Mouse (Mus musculus) retina, postnatal 1 day (tissue): ENCODE data around the gene E030018B13Rik.

ENCODE experiments used
- DNase-seq: peaks from one replicate; pipeline ENCODE4 v3.0.0-alpha.2; 2012

E030018B13Rik gene

DNA sequence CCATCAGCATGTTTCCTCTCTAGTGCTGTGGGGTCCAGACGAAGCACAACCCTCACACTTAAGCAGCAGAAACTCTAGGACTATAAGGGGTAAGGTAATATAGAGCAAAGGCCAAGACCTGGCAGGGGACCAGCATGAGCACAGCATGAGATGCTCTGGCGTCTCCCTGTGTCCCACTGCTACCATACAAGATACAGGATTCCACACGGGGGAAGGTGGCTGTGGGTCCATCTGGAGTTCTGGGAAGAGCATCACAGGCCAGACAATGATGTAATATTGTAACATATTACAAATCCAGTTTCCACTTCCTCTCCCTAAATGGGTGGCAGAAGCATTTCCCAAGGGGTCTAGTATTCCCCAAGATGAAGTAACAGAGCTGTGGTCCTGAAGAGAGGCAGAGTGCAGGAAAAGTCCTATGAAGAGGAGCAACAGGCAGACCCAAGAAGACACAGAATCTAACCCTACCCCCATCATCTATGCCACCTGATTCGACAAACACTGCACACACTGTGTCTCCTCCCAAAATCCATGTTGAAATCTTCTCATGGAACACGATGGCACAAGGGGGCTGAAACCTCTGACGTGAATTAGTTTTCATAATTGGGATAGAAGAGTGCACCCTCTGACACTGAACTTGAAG is at the start of gene E030018B13Rik:
TSS of gene E030018B13Rik (plus strand) at position 590 of the 640 bp plus-strand sequence.
- no peak for DNase-seq

DNA sequence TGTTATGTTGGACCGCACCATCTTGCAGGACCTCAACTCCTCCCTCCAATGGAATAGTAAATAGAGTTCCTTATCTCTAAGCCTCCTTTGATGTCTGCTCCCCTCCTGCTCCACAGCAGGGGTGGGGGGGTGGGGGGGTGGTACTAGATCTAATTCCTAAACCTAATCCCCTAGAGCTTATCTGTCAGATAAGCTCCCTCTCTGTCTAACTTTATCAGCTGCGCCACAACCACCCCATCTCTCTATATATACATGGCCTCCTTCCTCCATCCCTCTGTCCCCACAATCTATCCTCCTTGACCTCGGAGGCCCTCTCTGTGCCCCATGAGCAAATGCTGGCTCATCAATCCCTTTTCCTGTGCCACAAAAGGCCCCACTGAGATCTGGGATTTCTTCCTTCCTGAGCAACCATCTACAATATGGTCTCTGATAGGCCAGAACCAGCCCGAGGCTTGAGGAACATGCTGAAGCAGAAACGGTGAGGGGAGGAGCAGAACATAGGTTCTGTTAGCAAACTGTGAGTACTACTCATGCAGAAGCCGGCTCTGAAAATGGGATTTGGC is 48.2 kb upstream of the E030018B13Rik start:
- DNase-seq = peak; percentile 11

DNA sequence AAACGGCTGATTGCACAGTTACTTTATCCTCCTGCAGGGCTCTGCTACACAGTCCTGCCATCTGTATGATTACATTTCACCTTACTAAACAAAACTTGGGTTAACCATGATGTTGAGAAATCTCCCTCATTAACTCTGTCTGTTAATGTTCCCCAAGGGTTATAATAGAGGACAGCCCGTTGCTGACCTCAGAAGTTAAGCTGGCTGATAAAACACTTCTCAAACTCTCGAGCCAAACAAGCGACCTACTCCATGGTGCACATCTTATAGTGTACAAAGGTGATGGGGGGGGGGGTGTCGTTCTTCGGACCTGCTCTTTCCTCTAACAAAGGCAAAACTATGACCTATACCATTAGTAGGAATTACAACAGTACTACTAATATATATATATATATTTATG is 45.0 kb upstream of the E030018B13Rik start:
- DNase-seq = no peak

DNA sequence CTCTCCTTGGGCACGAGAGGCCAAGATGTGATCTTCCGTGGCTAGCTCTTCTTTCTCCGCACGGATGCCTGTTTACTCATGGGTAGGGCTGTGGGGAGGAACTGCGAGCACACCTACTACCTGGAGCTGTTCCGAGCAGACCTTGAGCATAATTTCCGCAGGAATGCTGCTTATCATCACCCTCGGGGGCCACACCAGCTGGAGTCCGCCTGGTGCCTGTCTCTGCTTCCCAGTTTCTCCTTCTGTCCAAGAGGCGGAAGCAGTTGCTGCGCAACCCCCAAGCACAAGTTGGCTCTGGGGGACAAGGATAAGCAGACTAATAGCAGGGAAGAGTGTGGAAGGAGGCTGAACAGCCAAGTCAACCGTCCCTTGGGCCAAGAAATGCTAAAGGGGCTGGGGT is 42.8 kb upstream of the E030018B13Rik start:
- no peak for DNase-seq

DNA sequence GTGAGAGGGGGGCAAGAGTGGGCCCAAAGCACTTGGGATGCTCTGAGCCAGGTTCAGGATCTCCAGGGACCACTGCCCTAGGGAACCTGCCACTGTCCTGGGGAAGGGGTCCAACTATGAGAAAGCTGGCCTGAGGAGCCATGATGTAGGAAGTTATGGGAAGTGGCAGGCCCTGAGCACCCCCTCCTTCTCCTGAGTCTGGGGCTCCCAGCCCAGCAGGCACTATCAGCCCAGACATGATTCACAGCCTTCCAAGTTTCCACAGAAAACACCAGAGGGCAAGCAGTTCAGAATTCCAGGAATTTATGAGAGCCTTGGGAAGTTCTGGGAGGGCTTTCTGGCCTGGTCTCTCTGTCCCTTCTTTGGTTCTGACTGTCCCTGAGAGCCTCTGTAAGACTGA is 41.0 kb upstream of the E030018B13Rik start:
- DNase-seq = no peak

DNA sequence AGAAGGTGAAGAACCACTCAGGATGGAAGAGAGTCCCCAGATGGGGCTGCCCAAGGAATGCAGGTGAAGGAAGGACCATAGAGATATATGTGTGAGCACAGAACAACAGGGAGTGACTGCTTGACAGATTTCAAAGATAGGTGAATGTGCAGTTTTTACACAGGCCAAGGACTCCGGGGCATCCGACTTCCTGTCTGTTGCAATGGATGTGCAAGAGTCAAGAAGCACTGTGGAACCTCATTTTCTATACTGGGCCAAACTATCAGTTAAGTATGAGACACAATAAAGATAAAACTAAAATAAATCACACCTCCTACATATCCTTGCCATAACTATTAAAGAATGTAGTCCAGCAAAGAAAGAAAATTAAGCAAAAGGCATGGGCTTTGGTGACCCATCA is 40.0 kb upstream of the E030018B13Rik start:
- no peak for DNase-seq

DNA sequence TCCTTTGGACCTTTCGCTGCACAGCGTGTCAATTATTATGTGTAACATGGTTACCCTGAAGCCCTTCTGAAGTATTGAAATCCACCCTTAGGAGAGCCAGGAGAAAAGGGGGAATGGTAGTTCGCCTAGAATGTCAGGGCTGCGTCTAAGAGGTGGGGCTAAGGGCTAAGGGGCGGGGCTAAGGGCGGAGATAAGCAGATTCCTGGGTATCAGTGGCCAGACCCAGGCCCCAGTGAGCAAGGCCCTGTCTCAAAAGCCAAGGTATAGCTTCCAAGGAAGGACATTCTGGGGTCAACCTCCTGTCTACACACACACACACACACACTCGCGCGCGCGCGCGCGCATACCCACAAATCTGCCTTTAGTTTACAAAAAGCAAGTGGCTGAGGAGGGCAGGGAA is 39.0 kb upstream of the E030018B13Rik start:
- DNase-seq = no peak

DNA sequence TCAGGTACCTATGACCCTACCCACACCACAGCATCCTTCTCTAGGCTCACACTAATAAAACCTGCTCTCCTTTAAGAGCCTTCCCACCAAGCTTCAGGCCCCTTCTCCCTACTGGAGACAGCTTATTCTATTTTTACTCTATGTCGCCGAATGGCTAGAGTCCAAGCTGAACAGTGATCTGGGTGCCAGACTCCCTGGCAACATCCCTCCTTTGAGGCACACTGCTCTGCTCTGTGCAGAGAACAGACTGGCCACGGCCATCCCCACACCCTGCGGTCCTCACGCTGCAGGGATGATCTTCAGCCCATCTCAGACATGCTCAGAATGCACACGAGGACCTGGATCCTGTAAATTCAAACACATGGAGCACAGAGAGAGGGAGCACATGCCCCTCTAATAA is 37.1 kb upstream of the E030018B13Rik start:
- no peak for DNase-seq

DNA sequence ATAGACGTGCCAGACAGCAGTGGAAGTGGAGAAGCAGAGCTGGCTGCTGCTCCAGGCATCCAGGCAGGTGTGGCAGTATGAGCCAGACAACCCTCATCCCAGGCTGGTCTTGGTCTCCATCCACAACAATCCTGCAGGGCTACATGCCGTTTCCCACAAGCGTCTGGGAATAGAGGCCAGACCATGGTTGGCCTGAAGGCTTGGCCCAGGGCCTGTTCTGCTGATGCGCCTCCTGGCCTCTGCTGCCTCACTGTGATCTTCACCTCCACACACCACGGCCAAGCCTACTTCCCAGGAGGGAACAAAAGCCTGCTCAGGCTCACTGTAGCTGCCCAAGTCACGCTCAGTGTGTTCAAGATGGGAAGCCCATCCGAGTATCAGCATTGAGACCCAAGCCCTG is 33.9 kb upstream of the E030018B13Rik start:
- DNase-seq = no peak

DNA sequence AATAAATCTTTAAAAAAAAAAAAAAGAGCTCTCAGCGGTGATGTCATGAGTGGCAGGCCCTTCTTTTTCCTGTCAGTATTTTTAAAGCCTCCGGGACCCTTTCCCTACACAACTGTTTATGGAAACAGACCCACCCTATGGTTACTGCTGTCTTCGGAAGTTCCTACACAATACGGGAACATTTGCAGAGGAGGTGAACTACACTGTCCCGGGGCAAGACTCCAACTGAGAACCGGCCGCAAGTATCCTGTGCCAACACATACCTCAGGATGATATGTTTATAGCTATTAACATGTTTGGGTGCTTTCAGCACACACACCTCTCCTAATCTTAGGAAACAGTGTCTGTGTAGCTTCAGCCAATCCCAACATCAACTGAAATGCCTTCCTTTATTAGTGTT is 31.6 kb upstream of the E030018B13Rik start:
- DNase-seq = no peak

DNA sequence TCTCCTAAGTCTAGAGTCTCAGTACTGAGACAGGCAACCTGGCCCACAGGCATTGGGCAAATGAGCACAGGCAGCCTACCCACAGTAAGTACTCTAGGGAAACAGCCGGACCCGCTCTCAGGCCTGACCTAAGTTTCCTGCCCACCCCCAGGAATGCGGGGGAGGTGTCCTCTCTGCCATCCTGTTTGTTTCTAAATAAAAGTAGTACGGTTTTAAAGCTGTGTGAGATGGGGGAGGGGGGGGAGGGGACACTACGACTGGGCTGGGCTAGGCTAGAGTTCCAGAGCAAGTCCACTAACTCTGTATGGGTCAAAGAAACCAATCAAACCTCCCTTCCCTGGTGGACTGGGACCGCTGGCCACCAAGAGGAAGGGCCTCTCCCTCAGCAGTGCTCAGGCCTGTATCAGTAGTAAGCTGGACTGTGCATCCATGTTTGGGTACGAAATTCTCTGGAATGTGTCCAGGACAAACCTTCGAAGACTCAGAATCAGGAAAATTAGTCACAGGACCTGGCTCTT is 29.6 kb upstream of the E030018B13Rik start:
- no peak for DNase-seq

DNA sequence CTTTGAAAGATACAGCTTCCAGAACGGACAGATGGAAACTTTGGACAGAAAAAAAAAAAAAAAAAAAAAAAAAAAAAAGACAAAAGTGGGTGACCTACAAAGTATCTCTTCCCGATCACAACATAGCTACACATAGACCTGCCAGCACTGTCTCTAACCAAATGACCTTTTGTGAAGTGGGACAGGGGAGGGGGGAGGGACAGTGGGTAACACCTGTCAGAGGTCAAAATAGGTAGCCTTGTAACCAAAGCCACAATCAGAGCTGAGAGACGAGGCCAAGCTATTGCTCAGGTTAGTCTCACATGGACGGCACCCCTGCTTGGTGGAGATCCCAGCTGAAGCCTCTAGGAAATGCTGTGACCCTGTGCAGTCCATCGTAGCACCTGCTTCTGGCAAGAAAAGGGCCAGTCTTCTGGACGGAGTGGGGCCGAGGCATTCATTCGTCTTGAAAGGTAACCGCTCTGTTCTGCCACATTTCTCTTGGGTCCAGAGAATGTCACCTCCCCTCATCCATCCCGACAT is 29.0 kb upstream of the E030018B13Rik start:
- no peak for DNase-seq

DNA sequence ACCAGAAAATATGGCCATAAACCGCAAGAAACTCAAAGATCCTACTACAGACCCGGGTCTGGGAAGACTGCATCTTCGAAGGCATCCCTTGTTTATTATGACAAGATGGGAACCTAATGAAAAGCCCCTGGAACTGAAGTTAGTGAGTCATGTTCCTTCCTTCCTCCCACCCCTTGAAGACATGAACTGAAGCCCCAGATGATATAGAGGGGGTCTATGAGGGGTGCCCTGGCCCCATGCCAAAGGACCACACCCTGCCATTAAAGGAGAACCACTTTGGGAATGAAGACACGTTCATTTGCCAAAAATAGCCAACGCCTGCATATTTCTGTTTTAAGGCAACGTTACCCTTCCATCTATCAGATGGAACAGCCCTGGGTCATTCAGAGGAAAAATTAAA is 28.0 kb upstream of the E030018B13Rik start:
- no peak for DNase-seq

DNA sequence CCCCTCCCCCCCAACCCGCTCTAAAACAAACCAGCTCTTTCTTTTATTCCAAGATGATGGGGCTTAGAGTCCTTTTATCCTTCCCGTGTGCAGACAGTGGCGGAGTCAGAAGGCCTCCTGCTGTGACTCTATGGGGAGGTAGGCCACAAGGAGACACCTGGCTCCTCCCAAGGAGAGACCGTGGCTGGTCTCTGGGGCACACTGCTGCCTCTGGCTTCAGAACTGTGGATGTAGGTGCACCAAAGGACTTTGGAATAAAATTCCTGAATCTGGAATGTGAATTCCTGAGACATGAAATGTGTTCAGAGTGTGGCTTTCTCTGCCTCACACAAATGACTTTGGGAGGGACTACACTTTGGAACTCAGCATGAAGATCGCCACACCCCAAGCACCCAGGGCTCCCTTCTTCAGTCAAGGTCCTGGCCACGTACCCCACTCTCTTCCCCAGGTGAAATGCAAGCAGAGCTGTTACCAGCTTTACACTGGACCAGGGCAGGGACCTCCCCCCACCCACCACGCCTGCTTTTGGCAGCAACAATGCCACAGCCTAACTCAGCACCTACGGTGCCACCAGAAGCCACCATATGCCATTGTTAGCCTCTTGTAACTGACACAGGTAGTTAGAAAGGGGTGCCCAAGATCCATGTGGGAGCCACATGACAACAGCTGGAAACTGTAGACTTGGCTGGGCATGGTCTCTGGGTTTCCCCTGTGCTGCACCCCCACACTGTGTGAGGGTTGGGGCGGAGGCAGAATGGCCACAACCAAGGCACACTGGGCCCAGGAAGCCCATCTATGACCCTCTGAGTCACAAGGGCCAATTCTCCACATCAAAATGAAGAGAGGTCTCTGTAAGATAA is 27.3 kb upstream of the E030018B13Rik start:
- DNase-seq = no peak

DNA sequence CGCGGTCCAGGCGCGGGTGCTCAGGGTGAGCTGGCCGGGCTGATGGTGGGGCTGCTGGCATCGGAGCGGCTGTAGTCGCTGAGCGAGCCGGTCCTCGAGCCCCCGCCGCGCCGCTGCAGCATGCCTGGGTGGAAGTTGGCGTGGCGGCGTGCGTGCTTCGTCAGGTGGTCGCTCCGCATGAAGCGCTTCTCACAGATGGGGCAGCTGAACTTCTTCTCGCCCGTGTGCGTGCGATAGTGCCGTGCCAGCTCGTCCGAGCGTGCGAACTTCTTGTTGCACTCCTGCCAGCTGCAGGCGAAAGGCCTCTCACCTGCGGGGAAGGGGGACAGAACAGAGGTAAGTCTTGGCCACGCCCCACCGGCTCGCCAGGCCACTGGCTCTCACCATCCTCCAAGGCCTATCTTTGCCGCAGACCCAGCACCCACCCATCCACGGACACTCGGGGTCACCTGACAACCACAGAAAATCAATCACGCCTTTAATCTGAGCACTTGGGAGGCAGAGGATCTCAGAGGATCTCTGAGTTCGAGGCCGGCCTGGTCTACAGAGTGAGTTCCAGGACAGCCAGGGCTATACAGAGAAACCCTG is 25.1 kb upstream of the E030018B13Rik start:
- DNase-seq = no peak

DNA sequence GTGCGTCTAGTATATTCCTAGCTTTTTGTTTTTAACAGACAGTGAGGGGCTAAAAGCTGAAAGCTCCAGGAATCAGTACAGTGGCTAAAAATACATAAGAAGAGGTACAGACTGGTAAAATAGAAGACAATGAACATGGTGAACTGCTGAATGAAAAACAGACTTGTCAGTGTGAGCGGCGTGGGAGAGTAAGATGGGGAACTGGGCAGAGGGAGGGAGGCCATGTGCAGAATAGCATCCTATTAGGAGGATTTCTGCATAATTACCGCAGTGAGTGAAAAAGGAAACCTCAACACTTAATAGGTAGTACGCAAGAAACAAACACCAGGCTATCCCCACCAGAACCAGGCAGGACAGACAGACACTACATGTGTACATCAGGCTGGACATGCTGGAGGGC is 23.5 kb upstream of the E030018B13Rik start:
- DNase-seq = no peak

DNA sequence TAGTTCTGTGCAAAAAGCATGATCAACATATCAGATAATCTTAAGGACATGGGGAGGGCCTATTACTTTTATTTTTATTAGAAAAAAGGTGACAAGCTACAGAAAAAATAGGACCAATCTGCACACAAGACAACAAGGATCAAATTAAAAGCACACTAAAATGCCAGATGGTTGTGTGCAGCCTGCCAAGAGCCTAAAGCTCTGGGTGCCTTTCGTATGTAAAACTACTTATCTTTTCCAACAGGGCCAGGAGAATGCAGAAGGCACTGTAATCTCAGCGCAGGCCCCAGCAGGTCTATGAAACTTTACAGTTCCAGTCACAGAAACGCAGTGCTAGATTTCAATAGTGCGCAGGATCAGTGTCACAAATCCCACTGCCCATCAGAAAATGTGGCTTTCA is 22.9 kb upstream of the E030018B13Rik start:
- DNase-seq = no peak

DNA sequence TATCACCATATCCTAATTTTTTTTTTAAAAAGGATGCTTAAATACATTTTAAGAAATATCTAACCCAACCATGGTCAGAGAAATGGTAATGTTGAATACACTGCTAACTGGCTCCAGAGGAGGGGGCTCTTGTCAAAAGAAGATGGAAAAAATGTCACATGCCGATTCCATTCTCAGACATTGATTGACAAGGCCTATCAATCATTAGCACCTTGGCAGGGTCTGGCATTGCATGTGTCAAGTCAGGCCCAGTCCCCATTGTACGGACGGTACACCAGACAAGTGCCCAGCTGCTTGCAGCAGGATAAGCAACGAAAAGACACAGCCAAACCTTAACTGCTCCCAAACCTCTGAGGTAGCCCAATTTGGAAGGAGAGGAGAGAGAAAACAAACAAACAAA is 22.0 kb upstream of the E030018B13Rik start:
- DNase-seq = no peak

DNA sequence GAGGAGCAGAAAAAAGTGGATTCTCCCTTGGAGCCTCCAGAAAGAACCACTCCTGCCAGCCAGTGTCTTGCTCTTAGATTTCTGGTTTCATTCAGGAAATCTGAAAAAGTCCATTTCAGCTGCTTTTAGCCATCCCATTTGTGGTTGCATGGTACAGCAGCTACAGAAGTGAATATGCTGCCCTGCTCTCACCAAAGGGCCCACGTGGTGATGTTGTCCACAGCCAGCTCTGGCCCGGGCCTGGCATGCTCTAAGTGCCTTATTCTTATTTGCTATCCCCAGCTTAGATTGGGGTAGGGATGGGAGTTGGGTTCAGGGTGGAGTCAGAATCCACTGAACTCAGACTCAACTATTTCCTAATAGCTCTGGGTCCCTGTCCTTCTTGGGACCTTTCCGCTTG is 21.4 kb upstream of the E030018B13Rik start:
- no peak for DNase-seq

DNA sequence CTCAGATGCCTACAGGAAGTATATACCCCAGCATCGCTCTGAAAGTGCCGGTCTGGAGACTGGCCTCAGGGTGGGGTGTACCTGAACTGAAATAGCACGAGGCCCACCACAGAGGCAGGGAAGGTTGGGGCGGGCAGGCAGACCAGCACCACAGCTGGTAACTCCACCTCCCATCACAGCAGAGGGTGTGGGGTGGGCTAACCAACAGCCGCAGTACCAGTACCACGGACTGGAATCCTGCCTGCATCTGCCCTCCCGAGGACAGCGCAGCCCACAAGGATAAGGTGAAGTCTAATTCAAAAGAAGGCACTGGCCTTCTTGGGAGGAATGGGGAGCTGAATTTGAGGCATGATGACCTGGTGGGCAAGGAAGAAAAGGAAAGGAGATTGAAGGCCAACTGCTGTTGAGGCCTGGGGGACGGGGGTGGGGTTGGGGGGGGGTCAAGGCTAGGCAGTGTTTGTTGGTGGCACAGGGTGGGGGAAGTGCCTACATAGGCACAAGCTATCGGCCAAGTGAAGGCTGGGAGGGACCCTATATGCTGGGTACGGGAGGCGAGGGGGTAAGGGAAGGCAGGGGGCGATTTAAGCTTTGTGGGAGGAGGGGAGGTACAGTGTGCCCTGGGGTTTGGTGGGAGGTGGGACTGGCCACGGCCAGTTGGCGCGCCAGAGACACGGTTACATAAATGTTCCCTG is 20.2 kb upstream of the E030018B13Rik start:
- peak; percentile 33 for DNase-seq

DNA sequence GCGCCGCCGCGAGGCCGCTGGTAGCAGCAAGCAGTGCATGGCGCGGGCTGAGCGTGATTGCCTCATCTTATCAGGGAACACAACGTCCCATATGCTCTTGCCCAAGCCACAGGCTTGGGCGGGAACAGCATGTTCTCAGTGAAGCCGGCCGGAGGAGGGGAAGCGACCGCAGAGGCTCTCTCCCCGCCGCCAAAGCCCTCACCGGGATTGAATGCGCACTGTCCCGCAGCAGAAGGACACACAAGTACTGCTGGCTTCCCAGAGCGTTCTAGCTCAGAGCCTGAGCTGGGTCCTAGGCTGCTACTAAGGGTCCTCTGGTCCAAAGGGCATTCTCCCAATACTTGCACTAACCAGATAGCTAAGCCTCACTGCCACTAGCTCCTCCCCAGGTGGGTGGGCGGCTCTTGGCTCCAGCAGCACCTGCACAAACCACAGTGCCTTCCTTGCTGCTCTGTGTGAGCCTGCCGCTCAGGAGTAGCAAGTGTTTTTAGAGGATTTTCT is 19.6 kb upstream of the E030018B13Rik start:
- peak; percentile 87 for DNase-seq

DNA sequence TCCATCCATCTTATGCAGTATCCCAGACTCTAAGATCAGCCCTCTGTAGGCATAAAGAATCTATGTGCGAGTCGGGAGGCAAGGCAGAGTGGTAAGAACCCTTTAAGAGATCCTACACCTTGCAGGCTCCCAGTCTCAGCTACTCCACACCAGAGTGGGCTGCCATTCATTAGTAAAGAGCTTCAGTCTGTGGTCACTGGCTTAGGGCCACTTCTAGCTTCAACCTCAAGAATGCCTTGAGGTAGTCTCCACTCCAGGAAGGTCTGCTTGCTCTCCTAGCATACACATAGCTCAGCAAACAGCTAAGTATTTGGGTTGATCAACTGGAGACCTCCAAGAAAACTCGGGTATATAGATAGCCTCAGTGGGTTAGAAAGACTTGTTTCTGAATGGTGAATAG is 19.0 kb upstream of the E030018B13Rik start:
- DNase-seq = no peak
